Mouse (Mus musculus): ENCODE results near the gene Wipi1.
"Not testable (repeated sequence)": the region's sequence is repeated elsewhere in the genome, so short reads cannot be mapped to it uniquely, and the experiment has no call there.

Gene Wipi1

DNA sequence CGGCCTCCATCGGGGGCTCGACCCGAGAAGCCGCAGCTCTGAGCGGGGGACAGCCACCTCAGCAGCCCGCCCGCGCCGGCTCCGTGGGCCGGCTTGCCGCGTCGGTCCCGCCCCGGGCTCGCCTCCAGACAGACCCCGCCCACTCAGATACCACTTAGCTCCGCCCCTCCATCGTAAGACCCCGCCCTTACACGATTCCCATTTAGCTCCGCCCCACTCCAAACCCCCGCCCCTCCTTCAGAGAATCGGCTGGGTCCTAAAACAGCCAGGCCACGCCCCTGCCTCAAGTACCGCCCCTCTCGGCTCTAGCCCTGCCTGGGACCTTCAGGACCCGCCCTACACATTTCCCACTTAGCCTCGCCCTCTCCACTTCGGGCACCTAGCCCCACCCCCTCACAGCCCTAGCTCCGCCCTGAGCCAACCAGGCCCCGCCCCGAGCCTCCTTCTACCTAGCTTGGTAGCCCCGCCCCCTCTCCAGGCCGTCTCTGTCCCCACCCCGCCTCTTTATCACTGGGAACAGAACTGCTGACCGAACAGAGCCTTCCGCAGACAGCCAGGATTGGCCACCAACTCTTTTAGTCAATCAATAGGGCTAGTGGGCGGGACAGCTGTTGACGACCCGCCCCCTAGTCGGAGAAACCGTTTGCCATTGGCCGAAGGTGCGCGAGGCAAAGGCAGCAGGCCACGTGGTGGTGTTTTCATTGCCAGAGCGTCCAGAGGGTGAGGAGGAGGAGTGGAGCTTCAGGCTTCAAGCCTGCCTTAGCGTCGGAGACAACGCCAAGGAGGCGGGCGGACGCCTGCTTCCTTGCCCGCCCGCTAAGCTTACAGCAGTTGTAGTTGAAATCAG lies at the start of gene Wipi1:
Wipi1 (minus strand) TSS at position 665 of the 847 bp plus-strand sequence.
- DNase-seq (ENCODE audit: low read depth, low spot score): peak; percentile 99

DNA sequence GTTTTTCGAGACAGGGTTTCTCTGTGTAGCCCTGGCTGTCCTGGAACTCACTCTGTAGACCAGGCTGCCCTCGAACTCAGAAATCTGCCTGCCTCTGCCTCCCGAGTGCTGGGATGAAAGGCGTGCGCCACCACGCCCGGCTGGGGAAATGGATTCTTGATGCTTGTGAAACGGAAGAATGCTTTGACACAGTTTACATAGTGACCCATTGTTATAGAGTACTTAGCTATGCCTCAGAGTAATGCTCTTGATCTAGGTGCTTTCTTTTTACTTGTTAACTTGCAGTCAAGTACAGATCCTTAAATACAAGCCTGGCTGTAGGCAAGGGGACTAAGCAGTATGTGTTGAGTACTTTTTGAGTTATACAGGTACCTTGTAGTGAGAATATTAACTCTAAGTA lies 48.8 kb upstream of the Wipi1 start:
- DNase-seq (ENCODE audit: low read depth, low spot score): not testable (repeated sequence)

- no peak for DNase-seq (ENCODE audit: low read depth, low spot score)
Observed at GRCm38 (mm10) chr11:109656232-109656631, 44.5 kb upstream of the Wipi1 start.

DNA sequence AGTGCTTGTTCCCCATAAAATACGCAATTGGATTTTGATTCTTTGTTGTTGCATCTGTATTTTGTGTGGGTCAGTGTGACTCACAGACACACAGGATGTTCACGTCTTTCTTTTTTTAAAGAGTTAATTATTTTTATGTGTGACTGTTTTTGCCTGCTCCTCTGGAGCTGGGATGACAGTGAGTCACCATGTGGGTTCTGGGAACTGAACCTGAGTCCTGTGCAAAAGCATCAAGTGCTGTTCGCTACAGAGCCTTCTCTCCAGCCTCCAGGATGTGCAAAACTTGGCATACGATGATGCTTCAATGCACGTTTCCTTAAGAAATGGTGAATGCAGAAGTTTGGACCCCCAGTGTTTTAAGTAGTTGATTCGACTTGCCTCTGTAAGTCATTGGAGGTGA lies 42.8 kb upstream of the Wipi1 start:
- peak; percentile 46 for DNase-seq (ENCODE audit: low read depth, low spot score)

DNA sequence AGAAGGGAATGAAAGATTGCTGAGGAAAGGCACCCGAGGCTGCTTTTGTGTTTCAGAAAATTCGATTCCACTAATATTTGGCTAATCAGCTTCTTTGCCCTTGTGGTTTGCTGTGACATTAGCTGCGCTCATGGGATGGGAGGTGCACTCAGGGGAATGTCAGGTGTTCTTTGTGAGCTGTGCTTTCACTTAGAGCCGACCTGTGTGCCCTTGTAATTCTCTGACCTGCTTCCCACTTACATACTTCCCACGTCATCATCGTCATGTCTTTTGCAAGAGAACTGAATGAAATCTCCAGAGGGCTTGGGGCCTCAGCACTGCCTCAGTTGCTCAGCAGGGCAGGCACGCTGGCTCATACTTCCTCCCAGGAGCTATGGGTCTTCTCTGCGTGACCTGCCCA lies 41.4 kb upstream of the Wipi1 start:
- no peak for DNase-seq (ENCODE audit: low read depth, low spot score)

- DNase-seq (ENCODE audit: low read depth, low spot score): no peak
Observed at GRCm38 (mm10) chr11:109652505-109652904, 40.7 kb upstream of the Wipi1 start.

GRCm38 (mm10) chr11:109651566-109652024 lies 39.8 kb upstream of the Wipi1 start:
- DNase-seq (ENCODE audit: low read depth, low spot score): peak; percentile 32

DNA sequence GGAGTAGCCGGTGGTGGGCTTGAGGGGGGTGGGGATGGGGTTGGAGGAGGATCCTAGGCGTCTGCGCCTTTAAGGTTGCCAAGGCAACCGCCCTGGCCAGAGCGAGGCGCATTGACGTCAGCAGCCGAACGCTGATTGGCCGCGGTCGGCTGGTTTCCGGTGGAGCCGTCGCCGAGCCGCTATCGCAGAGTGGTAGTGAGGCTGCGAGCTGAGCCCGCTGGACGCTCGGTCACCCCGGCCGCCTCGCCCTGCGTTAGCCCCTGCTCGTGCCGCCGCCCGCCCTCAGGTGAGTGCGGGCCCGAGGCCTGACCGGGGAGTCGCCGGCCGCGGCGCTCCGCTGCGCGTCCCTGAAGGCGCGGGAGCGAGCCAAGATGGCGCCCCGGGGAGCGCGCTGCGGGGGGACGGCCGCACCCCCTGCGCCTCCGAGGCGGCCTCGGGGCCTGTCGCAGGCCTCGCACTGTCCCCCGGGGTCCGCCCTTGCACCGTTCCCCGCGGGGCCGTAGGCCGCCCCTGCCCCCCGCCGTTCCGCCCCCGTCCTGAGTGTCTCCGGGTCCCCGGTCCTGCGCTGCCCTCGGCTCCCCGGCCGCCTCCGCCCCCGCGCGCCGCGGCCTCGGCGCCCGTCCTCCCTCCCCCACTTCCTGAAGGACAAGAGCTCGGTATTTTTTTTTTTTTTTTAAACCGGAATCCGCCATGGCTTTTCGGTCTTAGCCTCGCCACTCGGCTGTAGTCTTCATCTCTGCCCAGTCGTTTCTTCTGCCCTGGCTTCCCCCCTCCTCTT lies 39.2 kb upstream of the Wipi1 start:
- DNase-seq (ENCODE audit: low read depth, low spot score): peak; percentile 88

DNA sequence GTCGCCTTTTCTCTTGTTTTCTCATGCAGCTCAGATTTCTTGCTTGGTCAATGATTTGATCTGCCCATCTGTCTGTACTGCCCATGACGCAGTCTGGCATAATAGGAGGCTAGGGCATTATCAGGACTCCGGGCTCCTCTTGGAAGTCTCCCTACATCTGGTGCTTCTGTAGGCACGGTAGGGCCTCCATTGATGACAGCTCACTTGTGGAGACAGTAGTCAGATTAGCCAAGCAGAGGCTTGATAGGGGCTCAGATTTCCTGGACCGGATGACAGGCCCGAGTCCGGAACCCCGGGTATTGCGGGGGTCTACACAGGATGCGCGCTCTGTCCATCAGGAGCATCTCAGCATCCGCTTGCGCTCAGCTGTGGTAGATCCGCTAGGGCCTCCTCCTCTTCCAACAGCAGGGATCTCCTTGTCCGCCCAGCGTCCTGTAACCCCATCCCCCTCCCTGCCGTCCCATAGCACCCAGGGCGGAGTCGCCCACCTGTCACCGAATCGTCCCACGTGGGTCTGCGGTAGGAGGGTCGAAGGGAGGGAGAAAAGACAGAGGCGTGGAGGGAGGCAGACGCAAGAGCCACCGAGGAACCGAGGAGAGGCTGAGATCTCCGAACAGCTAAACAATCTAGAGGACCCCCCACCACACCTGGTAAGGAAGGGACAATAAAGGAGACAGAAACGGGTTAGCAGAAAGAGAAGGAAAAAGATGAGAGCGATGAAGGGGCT lies 38.4 kb upstream of the Wipi1 start:
- DNase-seq (ENCODE audit: low read depth, low spot score): peak; percentile 72

GRCm38 (mm10) chr11:109649206-109649605 lies 37.4 kb upstream of the Wipi1 start, which contains the start of gene Prkar1a:
Gene Prkar1a, plus strand, starts transcription at chr11:109649405.
- DNase-seq (ENCODE audit: low read depth, low spot score): no peak

DNA sequence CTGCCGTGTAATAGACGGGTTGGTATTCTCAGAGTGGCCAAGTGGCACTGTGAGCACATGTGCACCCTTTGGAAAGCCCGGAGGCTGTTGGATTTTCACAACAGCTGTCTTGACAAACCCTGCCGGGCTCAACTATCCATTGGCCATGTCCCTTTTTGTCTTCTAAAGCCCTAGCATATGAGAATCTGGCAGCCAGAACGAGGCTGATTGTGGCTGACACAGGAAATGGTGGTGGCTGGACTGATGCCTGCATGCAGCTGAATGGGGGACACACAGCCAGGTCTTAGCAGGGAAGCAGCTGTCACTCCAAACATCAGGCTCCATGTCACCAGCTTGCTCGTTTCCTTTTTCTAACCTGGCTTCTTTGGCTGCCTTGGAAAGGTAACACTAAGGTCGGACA lies 36.7 kb upstream of the Wipi1 start:
- DNase-seq (ENCODE audit: low read depth, low spot score): no peak

DNA sequence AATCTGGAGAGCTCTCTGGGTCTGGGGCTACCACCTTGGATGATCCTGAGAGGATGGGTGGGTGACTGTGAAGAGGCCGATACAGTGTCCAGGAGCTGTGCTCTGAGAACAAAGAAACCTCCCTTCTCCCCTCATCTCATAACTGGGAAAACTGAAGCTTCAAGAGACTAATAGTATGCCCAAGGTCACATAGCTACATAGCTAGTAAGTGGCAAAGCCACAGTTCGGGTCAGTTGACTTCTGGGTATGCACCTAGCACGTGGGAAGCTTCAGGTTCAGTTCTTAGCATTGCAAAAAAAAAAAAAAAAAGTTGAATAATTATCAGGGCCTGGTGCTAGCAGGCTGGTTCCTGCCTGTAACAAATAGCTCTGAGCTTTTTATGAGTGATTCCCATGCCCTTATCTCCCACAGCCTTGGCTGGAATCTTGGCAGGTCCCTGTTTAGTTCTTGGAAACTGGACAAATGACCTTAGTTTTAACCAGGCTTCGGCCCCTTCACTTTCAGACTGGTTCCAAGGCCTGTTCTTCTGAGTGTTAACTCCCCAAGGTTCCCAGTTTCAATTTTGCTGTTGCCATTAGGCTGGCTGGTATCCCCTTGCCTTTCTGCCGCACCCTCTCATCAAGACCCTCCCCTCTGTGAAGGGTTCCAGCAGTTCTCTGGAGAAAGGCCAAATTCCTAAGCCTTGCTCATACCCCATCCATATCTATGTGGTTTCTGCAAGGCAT lies 29.9 kb upstream of the Wipi1 start:
- DNase-seq (ENCODE audit: low read depth, low spot score): peak; percentile 74

GRCm38 (mm10) chr11:109635871-109636395 lies 24.2 kb upstream of the Wipi1 start:
- DNase-seq (ENCODE audit: low read depth, low spot score): peak; percentile 72

DNA sequence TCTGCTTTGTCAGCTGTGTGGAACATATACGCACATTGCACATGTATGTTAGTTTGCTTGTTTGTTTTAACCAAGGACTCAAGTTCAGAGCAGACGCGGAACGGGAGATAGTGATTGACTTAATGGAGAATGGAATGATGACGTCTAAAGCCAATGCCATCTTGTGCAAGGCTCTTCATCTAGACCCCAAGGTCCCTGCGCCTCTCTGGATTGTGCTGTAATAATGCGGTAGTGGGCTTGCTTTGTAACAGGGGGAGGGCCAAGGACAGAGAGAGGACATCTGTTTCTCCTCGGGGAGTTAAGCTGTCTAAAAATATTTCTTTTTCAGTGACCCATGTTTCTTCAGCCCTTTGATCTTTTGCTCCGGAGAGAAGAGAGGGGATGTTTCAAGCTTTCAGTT lies 23.2 kb upstream of the Wipi1 start:
- DNase-seq (ENCODE audit: low read depth, low spot score): no peak

GRCm38 (mm10) chr11:109629021-109629521 lies 17.3 kb upstream of the Wipi1 start:
- no peak for DNase-seq (ENCODE audit: low read depth, low spot score)

GRCm38 (mm10) chr11:109628099-109628498 lies 16.3 kb upstream of the Wipi1 start:
- DNase-seq (ENCODE audit: low read depth, low spot score): no peak

DNA sequence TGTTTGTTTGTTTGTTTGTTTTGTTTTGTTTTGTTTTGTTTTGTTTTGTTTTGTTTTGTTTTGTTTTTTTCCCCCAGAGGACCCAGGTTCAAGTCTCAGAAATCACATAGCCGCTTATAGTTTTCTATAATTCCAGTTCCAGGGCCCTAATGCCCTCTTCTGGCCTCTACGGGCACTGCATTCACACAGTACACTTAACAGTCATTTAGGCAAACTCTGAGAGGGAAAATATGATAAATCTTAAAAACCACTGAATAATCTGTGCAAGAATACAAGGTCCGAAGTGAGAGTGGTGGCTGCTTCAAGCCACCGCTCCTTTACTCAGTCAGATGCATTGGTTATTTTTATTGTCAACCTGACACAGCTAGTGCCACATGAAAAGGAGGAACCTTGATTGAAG lies 15.9 kb upstream of the Wipi1 start:
- DNase-seq (ENCODE audit: low read depth, low spot score): peak; percentile 38

GRCm38 (mm10) chr11:109623238-109623637 lies 11.5 kb upstream of the Wipi1 start:
- no peak for DNase-seq (ENCODE audit: low read depth, low spot score)

DNA sequence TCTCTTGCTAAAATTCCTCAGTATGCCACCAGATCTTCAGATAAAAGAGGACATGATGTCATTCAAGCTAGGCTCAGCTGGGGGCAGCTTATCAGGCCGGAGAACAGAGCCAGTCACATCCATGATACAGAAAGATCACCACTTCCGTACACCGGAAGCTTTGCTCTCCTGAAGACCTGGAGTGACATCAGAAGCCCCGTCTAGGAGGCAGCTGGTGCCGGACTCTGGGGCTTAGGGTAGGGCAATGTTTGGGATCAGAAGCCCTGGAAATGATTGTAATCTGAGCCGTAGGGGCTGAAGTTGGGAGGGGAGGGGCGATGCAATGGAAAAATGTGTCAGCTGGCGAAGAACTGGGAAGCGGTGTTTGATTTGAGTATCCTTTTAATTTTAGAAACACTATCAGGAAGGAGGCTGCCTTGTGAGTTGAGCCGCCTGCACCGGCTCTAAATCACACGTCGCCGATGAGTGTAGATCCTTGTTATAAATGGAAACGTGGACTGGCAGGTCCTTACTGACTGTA lies 10.8 kb upstream of the Wipi1 start:
- DNase-seq (ENCODE audit: low read depth, low spot score): no peak

GRCm38 (mm10) chr11:109621183-109621582 lies 9.4 kb upstream of the Wipi1 start:
- peak; percentile 87 for DNase-seq (ENCODE audit: low read depth, low spot score)

GRCm38 (mm10) chr11:109620356-109620755 lies 8.6 kb upstream of the Wipi1 start:
- DNase-seq (ENCODE audit: low read depth, low spot score): peak; percentile 22

All from 3T3-L1 (cell line).